In genomic region chr14:54147546-54147945, GRCm38 (mm10) we compare ENCODE assay signal across 16 mouse cellular contexts.
"Had no signal": no experiment of that assay in that cellular context is flagged by ENCODE, and none has a peak within 500 bp of the region (broad histone marks: within the 10 kb centered on the region; RNA-seq: fewer than 3 reads in every experiment).

No protein-coding gene starts in this region.

- H3K9me3 ChIP-seq: limb, embryonic 12.5 days; liver, embryonic 15.5 days; midbrain, embryonic 15.5 days; neural tube, embryonic 15.5 days had no signal

- H3K27me3 ChIP-seq: limb, embryonic 12.5 days; liver, embryonic 15.5 days; midbrain, embryonic 15.5 days; neural tube, embryonic 15.5 days had no signal

- H3K27ac ChIP-seq: kidney, postnatal 0 days; limb, embryonic 12.5 days; liver, embryonic 15.5 days; midbrain, embryonic 15.5 days; neural tube, embryonic 15.5 days; stomach, postnatal 0 days had no signal

- H3K36me3 ChIP-seq: limb, embryonic 12.5 days; liver, embryonic 15.5 days; midbrain, embryonic 15.5 days; neural tube, embryonic 15.5 days had no signal

- ATAC-seq: intestine, postnatal 0 days; lung, postnatal 0 days; midbrain, embryonic 15.5 days had no signal

- H3K4me3 ChIP-seq: limb, embryonic 12.5 days; liver, embryonic 15.5 days; midbrain, embryonic 15.5 days; neural tube, embryonic 15.5 days had no signal

- H3K9ac ChIP-seq: limb, embryonic 12.5 days; liver, embryonic 15.5 days; midbrain, embryonic 15.5 days; neural tube, embryonic 15.5 days had no signal

- DNase-seq: kidney, adult 8-10 months; kidney, postnatal 36 days; layer of hippocampus, adult 9-11 months; layer of hippocampus, postnatal 36 days; lung, adult 2 months; lung, postnatal 36 days; right cerebral cortex, adult 18-20 months; right cerebral cortex, postnatal 25 days had no signal

- H3K4me2 ChIP-seq: limb, embryonic 12.5 days; liver, embryonic 15.5 days; midbrain, embryonic 15.5 days; neural tube, embryonic 15.5 days had no signal
